Mouse (Mus musculus) megakaryocyte, embryonic 14.5 days (primary cell): ENCODE data around the gene Adk.

ENCODE experiments used
- FLI1 ChIP-seq: IDR thresholded peaks from 2 replicates; pipeline ENCODE4 v1.6.1; 2012; ENCODE audit warnings: low read length, inconsistent platforms, mixed read lengths
- GATA1 ChIP-seq: IDR thresholded peaks from 3 replicates; pipeline ENCODE4 v1.6.1; 2012; ENCODE audit warnings: mixed read lengths, low read length, inconsistent platforms, borderline replicate concordance

DNA sequence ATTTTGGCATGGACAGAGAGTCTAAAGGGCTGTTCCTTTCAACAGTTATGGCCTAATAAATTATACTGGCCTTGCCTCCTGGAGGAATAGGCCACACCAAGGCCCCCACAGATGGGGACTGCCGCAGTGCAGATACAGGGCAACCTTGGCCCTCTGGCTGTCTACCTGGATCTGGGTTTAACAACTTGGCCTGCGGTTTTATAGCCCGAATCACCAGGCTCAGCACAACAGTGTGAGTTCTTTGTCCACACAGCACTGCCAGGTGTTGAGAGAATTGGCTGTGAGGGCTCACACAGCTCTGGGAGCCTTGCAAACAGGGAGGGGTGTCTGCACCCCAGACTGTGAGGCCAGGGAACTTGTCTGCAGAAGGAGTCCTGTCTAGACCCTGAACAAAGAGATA is 410.0 kb downstream of the Adk start:
- TF ChIP-seq FLI1 (no peak), GATA1 (no peak)
